Mouse (Mus musculus) lung, embryonic 14.5 days (tissue): ENCODE results near the gene Arid5b. TPM values are rescaled to one million over a fixed set of nuclear protein-coding genes. Genes with fewer than 3 reads are reported as not detected.

ENCODE experiments used
- ATAC-seq: fragments of 200-750 bp; cut with Nextera tagmentation; 2 replicates; pipeline ENCODE4 v1.8.0; 2017; ENCODE audit warnings: mild to moderate bottlenecking, moderate TSS enrichment, moderate library complexity; ENCODE audit not compliant: insufficient read depth
- DNase-seq: peaks from one replicate; pipeline ENCODE4 v3.0.0-alpha.2; 2015
- H3K27ac ChIP-seq: fragments of 300-500 bp; sonication (generic); 2 replicates; pipeline ENCODE4 v1.5.1; 2014; ENCODE audit warnings: low read depth, mild to moderate bottlenecking, moderate library complexity
- H3K27me3 ChIP-seq: fragments of 300-500 bp; sonication (generic); 2 replicates; pipeline ENCODE4 v1.6.1; 2014; ENCODE audit warnings: low read length, control low read depth; ENCODE audit not compliant: insufficient read depth
- H3K36me3 ChIP-seq: fragments of 300-500 bp; sonication (generic); 2 replicates; pipeline ENCODE4 v1.6.1; 2014; ENCODE audit warnings: control low read depth; ENCODE audit not compliant: insufficient read depth
- H3K4me1 ChIP-seq: fragments of 300-500 bp; sonication (generic); 2 replicates; pipeline ENCODE4 v1.6.1; 2014; ENCODE audit warnings: antibody characterized with exemption, control low read depth; ENCODE audit not compliant: insufficient read depth
- H3K4me2 ChIP-seq: fragments of 300-500 bp; sonication (generic); 2 replicates; pipeline ENCODE4 v1.6.1; 2014; ENCODE audit warnings: mild to moderate bottlenecking
- H3K4me3 ChIP-seq: fragments of 300-500 bp; sonication (generic); 2 replicates; pipeline ENCODE4 v1.5.1; 2014; ENCODE audit warnings: low read depth, low read length
- H3K9ac ChIP-seq: fragments of 300-500 bp; sonication (generic); 2 replicates; pipeline ENCODE4 v1.6.1; 2014
- H3K9me3 ChIP-seq: fragments of 300-500 bp; sonication (generic); 2 replicates; pipeline ENCODE4 v1.6.1; 2016; ENCODE audit warnings: low read depth, low read length, control low read depth
- CTCF ChIP-seq: IDR thresholded peaks from 2 replicates; pipeline ENCODE4 v1.5.1; 2016; ENCODE audit warnings: antibody characterized with exemption, low read depth
- WGBS: fragments of 180-500 bp; shearing (Covaris S2); extraction: QIAGEN DNeasy Blood & Tissue Kit; methylation state at CpG from one replicate; pipeline ENCODE4 v1.1.7; 2014; 5-methylcytosine and 5-hydroxymethylcytosine counted together
- polyA plus RNA-seq: library from polyadenylated mRNA; unstranded; fragments of >200 nt; fragmentation: Nextera tagmentation; extraction: Ambion mirVana; gene quantifications from 2 replicates; pipeline ENCODE4 v1.2.1, GENCODE M21; 2014

Gene Arid5b
- polyA plus RNA-seq, 1 experiment from 2014 or later, result 41.2 TPM

DNA sequence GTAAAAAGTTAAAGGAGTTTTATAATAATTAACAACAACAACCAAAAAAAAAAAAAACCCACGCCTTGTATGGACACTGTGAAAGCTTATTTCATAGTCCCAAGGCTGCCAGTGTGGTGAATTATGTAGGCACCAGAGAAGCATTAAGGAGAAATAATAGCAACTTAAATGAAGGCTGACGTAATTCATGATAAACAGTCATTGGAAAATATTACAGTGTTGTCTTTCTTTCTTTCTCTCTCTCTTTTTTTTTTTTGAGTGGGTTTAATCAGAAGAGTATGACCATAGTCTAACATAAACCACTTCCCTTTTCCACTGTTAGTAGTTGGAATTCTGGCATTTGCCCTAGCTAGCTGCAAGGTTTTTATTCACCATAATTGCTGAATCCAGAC is 111.8 kb downstream of the Arid5b start:
- no peak overlapping the region for H3K9ac ChIP-seq
- H3K27ac ChIP-seq, result no peak overlapping the region
- no peak for TF ChIP-seq CTCF
- no peak for ATAC-seq
- DNase-seq, result no peak
- 74% methylated on average over 2 of the region's 2 CpGs for WGBS
- H3K4me1 ChIP-seq, result peaks cover 23% of the 10 kb centered on the region
- H3K4me3 ChIP-seq, result no peak overlapping the region
- no peak overlapping the region for H3K4me2 ChIP-seq
- H3K27me3 ChIP-seq, result no peaks in the 10 kb centered on the region
- H3K9me3 ChIP-seq, result no peaks in the 10 kb centered on the region
- peaks cover 3% of the 10 kb centered on the region; the same call in 1 of the 2 replicates for H3K36me3 ChIP-seq

DNA sequence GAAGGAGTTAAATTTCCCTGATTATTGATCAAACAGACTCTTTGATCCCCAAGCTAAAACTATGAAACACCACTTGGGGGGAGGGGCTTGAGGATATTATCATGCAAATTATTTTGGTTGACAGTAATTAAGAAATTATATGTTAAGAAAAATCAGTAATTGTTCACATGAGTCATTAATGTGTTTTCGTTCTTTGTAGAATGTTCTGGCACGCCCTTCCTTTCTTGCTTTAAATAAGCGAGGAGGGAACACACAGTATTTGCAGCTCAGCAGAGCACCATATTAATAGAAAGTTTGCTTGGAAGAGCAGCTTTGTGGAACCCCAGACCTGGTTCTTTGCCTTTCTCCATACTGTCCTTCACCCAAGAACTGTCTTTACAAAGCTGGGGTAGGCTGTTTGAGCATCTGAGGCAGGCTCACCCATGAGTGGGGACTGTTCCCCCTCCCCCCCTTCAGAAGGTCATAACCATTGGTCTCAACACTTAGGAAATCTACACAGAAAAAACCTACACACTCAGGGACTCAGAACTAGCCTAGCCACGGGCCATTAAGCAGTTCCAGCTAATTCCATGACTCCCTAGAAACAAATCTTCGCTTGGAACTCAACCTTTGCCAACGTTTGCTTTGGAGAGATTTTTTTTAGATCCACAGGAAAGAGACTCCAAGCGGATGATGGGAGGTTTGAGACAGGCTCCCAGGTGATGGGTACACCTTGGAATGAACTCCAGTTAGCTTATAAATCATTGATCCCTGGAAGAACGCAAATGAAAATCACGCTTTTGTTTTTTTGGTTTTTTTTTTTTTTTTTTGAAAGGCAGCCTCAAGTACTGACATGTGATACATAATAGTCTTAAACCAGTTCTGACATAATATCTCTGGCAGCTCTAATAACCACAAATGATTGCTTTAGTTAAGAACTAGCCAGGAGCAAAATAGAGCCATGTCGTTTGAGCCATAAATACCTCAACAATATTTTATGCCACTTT is 112.5 kb downstream of the Arid5b start:
- peaks cover 3% of the 10 kb centered on the region; the same call in 1 of the 2 replicates for H3K36me3 ChIP-seq
- WGBS, result 59% methylated on average over 10 of the region's 10 CpGs
- DNase-seq (peak; percentile 36), ATAC-seq (no peak)
- H3K4me1 ChIP-seq, result peaks cover 23% of the 10 kb centered on the region
- no peak overlapping the region for H3K9ac ChIP-seq
- TF ChIP-seq CTCF, result no peak
- H3K27ac ChIP-seq, result peak overlapping the region; percentile 71
- H3K4me3 ChIP-seq, result no peak overlapping the region
- H3K4me2 ChIP-seq, result no peak overlapping the region
- no peaks in the 10 kb centered on the region for H3K9me3 ChIP-seq
- no peaks in the 10 kb centered on the region for H3K27me3 ChIP-seq

DNA sequence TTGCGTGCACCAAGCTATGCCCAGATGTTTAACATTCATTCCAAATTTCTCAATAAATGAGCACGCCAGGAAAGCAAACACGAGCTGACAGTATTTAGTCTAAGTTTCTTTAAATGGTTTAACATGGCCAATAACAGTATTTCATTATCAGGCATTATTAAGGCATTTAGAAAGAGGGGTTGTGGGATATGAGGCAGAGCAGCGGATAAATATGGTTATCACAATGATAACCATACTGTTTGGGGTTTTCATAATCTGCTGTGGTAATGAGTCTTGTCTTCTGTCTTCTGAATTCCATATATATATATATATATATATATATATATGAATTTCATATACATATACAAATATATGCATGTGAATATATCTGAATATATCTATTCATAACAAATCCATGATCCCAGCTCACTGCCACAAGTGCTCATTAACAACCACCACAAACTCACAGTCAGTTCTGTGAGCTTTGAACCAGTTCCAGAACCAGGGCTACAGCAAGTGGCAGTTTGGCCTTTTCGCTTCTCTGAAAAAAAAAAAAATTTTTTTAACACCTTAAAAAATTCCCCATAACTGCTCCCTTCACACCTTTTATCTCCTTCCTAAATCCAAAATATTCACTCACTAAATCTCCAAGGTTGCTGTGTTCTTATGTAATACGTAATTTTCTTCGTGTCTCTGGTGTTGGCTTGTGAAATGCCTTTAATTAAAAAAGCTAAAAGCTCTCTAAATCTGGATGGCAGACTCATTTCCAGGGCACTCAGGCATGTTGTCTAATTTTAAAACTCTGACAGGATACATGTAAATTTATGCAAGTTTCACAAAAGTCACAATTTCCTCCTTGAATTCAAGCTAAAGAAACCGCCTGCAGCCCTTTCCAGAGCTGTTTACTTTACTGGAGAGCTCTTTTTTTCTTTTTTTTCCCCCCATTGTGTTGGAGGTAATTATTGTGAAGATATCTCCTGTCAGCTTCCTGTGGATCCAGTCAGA is 113.5 kb downstream of the Arid5b start:
- Histone ChIP-seq H3K9me3 (no peaks in the 10 kb centered on the region), H3K4me1 (peaks cover 23% of the 10 kb centered on the region), H3K4me3 (no peak overlapping the region), H3K27me3 (no peaks in the 10 kb centered on the region), H3K27ac (0 out of 2 replicates have a peak overlapping the region, but pooled peaks have one; percentile 37), H3K9ac (no peak overlapping the region), H3K4me2 (no peak overlapping the region), H3K36me3 (peaks cover 3% of the 10 kb centered on the region; the same call in 1 of the 2 replicates)
- WGBS, result 58% methylated on average over 8 of the region's 8 CpGs
- TF ChIP-seq CTCF, result no peak
- ATAC-seq (no peak), DNase-seq (peak; percentile 52)

DNA sequence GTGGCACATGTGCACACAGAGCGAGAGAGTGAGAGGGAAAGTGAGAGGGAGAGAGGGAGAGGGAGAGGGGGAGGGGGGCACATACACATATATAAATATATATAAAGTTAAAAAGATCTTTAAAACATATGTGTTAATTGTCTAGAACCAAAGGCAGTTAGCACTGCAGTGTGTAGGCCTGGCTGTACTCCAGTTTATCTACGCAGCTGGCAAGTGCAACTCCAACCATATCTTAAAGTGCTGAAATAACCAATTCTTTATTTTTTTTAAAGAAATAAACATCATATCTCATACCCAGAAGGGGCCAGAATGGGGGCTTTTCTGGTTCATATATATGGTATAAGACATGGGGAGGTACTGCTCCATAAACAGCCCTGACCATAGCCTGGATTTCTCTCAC is 114.4 kb downstream of the Arid5b start:
- no peak overlapping the region for H3K4me3 ChIP-seq
- H3K4me1 ChIP-seq, result peaks cover 18% of the 10 kb centered on the region
- H3K36me3 ChIP-seq, result peaks cover 3% of the 10 kb centered on the region; the same call in 1 of the 2 replicates
- DNase-seq (peak; percentile 37), ATAC-seq (no peak)
- WGBS, result 73% methylated on average over 2 of the region's 2 CpGs
- H3K27me3 ChIP-seq, result no peaks in the 10 kb centered on the region
- no peak overlapping the region for H3K9ac ChIP-seq
- TF ChIP-seq CTCF, result no peak
- H3K27ac ChIP-seq, result no peak overlapping the region
- H3K4me2 ChIP-seq, result no peak overlapping the region
- no peaks in the 10 kb centered on the region for H3K9me3 ChIP-seq

DNA sequence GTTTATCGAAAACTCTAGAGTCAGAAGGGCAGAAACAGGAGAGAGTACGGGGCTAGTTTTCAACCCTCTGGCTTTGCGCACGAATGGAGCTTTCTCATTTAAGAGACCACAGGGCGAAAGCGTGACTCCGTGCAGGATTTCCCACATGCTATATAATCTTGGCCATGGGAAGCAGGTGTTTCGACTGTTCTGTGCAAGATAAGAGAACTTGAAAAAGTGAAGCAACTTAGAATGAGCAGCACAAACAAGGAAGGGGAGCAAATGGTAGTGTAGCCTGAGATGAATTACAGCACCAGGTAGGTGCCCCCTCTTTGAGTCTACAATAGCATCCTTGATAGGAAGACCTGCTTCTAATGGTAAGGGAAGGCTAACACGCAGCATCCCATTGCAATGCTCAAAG is 118.8 kb downstream of the Arid5b start:
- ATAC-seq (no peak), DNase-seq (no peak)
- Histone ChIP-seq H3K4me2 (no peak overlapping the region), H3K27me3 (no peaks in the 10 kb centered on the region), H3K4me3 (no peak overlapping the region), H3K9me3 (no peaks in the 10 kb centered on the region), H3K36me3 (peaks cover 3% of the 10 kb centered on the region; the same call in 1 of the 2 replicates), H3K9ac (no peak overlapping the region), H3K27ac (no peak overlapping the region), H3K4me1 (0 out of 2 replicates have a peak, but pooled peaks cover 5% of the 10 kb centered on the region)
- WGBS, result 90% methylated on average over 9 of the region's 9 CpGs
- TF ChIP-seq CTCF, result no peak

DNA sequence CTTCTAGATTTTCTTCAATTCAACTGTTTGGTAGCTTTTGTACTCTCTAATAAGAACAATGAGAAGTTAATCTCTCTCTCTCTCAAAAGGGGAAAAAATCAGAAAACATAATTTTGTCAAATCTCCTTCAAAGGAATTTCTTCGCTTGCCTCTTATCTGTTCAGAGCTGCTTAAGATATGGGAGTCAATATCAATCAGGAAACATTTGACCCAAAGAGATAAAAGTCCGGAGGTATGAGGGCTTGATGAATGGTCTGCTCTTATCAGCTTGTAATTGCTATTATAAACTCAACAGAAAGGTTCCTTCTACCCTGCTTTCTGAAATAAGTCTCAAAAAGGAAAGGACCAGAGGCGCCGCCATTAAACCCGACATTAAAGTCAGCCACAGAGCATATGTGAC is 120.0 kb downstream of the Arid5b start:
- Histone ChIP-seq H3K9me3 (no peaks in the 10 kb centered on the region), H3K36me3 (peaks cover 3% of the 10 kb centered on the region; the same call in 1 of the 2 replicates), H3K4me1 (0 out of 2 replicates have a peak, but pooled peaks cover 5% of the 10 kb centered on the region), H3K4me2 (no peak overlapping the region), H3K9ac (no peak overlapping the region), H3K4me3 (no peak overlapping the region), H3K27ac (no peak overlapping the region; the same call in 1 of the 2 replicates), H3K27me3 (no peaks in the 10 kb centered on the region)
- ATAC-seq, result no peak
- WGBS, result 30% methylated on average over 5 of the region's 5 CpGs
- TF ChIP-seq CTCF, result no peak
- no peak for DNase-seq
